Mouse (Mus musculus) kidney, postnatal 0 days (tissue): ENCODE measurements at regions not wholly inside any gene's neighbourhood (a gene's known extent, or its start where the extent isn't known, plus 50 kb on each side); places are given as distances from the start of the nearest gene placed in this dataset.

ENCODE experiments used
- ATAC-seq: fragments of 200-750 bp; cut with Nextera tagmentation; replicated peaks from 2 replicates; pipeline ENCODE4 v1.8.0; 2017; ENCODE audit warnings: low read depth, moderate number of reproducible peaks, moderate TSS enrichment, moderate library complexity; ENCODE audit not compliant: low FRiP score
- DNase-seq: peaks from one replicate; pipeline ENCODE4 v3.0.0-alpha.2; 2016; ENCODE audit warnings: low spot score
- H3K27ac ChIP-seq: fragments of 300-500 bp; sonication (generic); 2 replicates; pipeline ENCODE4 v1.5.1; 2014; ENCODE audit warnings: mild to moderate bottlenecking
- H3K27me3 ChIP-seq: fragments of 300-500 bp; sonication (generic); 2 replicates; pipeline ENCODE4 v1.6.1; 2014; ENCODE audit warnings: low read length, mixed read lengths; ENCODE audit not compliant: insufficient read depth
- H3K36me3 ChIP-seq: fragments of 300-500 bp; sonication (generic); 2 replicates; pipeline ENCODE4 v1.6.1; 2014; ENCODE audit warnings: low read length, mixed read lengths; ENCODE audit not compliant: insufficient read depth
- H3K4me1 ChIP-seq: fragments of 300-500 bp; sonication (generic); replicated peaks from 2 replicates; pipeline ENCODE4 v1.6.1; 2014; ENCODE audit warnings: antibody characterized with exemption, low read length, mixed read lengths; ENCODE audit not compliant: insufficient read depth
- H3K4me2 ChIP-seq: fragments of 300-500 bp; sonication (generic); 2 replicates; pipeline ENCODE4 v1.6.1; 2014; ENCODE audit warnings: mild to moderate bottlenecking, low read length, moderate library complexity, mixed read lengths
- H3K4me3 ChIP-seq: fragments of 300-500 bp; sonication (generic); replicated peaks from 2 replicates; pipeline ENCODE4 v1.5.1; 2014; ENCODE audit warnings: low read depth, low read length
- H3K9ac ChIP-seq: fragments of 300-500 bp; sonication (generic); 2 replicates; pipeline ENCODE4 v1.6.1; 2014; ENCODE audit warnings: low read depth, low read length
- H3K9me3 ChIP-seq: fragments of 300-500 bp; sonication (generic); replicated peaks from 2 replicates; pipeline ENCODE4 v1.6.1; 2016; ENCODE audit warnings: low read length, inconsistent platforms, mixed read lengths
- CTCF ChIP-seq: IDR thresholded peaks from 2 replicates; pipeline ENCODE4 v1.5.1; 2016; ENCODE audit warnings: antibody characterized with exemption, low read depth, mild to moderate bottlenecking, moderate library complexity
- WGBS: fragments of 180-500 bp; shearing (Covaris S2); extraction: QIAGEN DNeasy Blood & Tissue Kit; methylation state at CpG from one replicate; pipeline ENCODE4 v1.1.7; 2014; 5-methylcytosine and 5-hydroxymethylcytosine counted together

- no peak overlapping the region for H3K4me3 ChIP-seq
- no peaks in the 10 kb centered on the region for H3K4me1 ChIP-seq
- no peak for TF ChIP-seq CTCF
- no peaks in the 10 kb centered on the region for H3K36me3 ChIP-seq
- no peak overlapping the region for H3K9ac ChIP-seq
- ATAC-seq, result no peak
- no peak overlapping the region for H3K27ac ChIP-seq
- no peaks in the 10 kb centered on the region for H3K9me3 ChIP-seq
- no peaks in the 10 kb centered on the region for H3K27me3 ChIP-seq
- DNase-seq, result no peak
- H3K4me2 ChIP-seq, result no peak overlapping the region
- 75% methylated on average over 1 of the region's 1 CpGs for WGBS
These were observed 64.2 kb upstream of the Vmn2r2 start for GRCm38 (mm10) chr3:64205954-64206353.

GRCm38 (mm10) chr3:64202836-64203235 lies 61.1 kb upstream of the Vmn2r2 start:
- Histone ChIP-seq H3K4me3 (no peak overlapping the region), H3K4me1 (no peaks in the 10 kb centered on the region), H3K36me3 (no peaks in the 10 kb centered on the region), H3K27ac (no peak overlapping the region), H3K27me3 (no peaks in the 10 kb centered on the region), H3K4me2 (no peak overlapping the region), H3K9me3 (no peaks in the 10 kb centered on the region), H3K9ac (no peak overlapping the region)
- TF ChIP-seq CTCF, result no peak
- no peak for ATAC-seq
- WGBS, result 86% methylated on average over 4 of the region's 4 CpGs
- no peak for DNase-seq

- H3K9ac ChIP-seq, result no peak overlapping the region
- H3K4me1 ChIP-seq, result no peaks in the 10 kb centered on the region
- H3K4me3 ChIP-seq, result no peak overlapping the region
- H3K27ac ChIP-seq, result no peak overlapping the region
- no peaks in the 10 kb centered on the region for H3K9me3 ChIP-seq
- no peak for TF ChIP-seq CTCF
- H3K27me3 ChIP-seq, result no peaks in the 10 kb centered on the region
- 0 out of 2 replicates have a peak overlapping the region, but pooled peaks have one; percentile 1 for H3K4me2 ChIP-seq
- no peak; the same call in 1 of the 2 replicates for ATAC-seq
- H3K36me3 ChIP-seq, result no peaks in the 10 kb centered on the region
- 40% methylated on average over 7 of the region's 7 CpGs for WGBS
- DNase-seq, result no peak
These were observed 50.6 kb upstream of the Vmn2r2 start for GRCm38 (mm10) chr3:64192352-64192751.
